Mouse (Mus musculus) embryo, embryonic 10.5 days (tissue): ENCODE measurements around the gene Kank4.
A peak's percentile ranks its signal among the peaks of the same experiment; 100 is the strongest.
"Not testable (repeated sequence)": the region's sequence is repeated elsewhere in the genome, so short reads cannot be mapped to it uniquely, and the experiment has no call there.

ENCODE experiments used
- DNase-seq: peaks from one replicate; pipeline ENCODE4 v3.0.0-alpha.2; 2015; ENCODE audit warnings: low spot score

Kank4 gene

DNA sequence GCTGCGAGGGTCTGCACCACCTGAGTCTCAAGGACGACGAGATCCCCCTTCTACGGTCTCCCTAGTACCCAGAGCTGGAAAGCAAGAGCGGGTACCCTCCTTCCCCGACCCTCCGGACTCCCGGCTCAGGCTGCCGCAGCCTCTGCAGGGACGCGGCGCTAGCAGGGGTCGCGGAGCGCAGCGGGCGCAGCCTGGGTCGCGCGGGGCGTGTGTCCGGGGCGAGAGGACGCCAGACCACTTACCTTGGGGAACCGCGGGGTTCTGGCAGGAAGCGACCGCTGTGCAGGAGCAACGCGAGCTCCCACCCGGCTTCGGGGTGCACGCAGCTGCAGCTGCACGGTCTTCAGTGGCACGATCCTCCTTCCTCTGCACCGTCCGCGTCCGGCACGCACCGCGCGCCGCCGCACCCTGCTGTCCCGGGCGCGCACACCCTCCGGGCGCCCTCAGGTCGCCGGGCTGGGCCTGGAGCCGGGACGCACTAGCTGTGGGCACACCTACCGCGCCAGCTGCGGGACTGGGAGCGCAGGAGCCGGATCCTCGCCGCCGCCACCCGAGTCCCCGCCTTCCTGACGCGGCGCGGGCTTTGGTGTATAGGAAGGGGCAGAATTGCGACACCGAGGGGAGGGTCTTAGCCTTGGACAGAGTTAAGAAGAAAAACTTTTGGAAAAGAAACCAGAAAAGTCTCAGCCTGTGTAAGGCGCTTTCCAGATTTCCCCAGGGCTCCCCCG, at the start of gene Kank4:
Kank4 (minus strand) TSS at position 354 of the 728 bp plus-strand sequence.
- peak; percentile 71 for DNase-seq

DNA sequence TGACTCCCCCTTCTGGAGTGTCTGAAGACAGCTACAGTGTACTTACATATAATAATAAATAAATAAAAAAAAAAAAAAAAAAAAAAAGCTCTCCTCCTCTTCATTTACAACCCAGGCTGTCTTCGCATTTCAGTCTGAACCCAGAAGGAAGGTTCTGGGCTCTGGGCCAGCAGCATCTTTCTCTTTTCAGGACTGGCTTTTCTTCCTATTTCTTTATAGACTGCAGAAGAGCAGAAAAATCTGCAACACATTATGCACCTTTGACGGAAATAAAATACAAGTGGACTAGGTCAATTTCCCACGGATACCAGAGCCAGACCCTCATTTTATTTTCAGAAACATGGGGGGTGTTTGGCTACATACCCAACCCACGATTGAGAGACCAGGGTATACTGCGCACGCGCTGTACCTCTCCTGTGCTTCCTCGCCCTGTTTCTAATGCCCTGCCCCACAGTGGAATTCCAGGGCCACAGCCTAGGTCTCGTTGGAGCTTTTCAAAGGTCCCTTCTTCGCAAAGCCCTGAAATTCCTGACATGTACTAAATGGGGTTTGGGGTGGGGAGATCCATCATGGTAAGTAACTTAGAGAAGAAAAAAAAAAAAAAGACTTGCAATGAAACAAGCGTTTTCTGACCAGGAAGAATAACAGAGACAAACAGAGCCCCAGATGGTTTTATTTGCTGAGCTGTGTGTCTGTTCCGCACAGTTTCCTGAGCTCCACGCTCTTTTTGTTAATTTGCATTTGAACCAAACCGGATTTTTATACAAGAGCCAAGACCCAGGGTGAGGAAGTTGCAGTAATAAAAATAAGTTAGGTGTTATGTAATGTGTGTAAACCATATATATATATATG, 48.3 kb upstream of the Kank4 start:
- DNase-seq: no peak

DNA sequence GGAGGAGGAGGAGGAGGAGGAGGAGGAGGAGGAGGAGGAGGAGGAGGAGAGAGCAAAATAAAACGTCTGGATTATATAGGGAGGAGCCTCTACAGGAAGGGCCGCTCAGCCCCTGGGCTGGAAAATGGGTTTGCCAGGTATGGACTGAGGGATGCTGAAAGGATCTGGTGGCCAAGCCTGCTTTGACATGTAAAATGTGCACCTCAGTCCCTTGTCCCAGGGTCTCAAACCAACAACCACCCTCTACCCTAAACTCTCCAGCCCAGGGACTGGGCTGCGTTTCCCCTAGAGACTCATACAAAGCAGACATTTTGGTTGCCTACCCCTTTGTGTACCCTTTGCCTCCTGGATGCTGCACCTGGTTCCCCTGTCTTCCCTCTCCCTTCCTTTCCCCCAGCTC, 47.2 kb upstream of the Kank4 start:
- DNase-seq: no peak

- DNase-seq: no peak
These were observed 46.8 kb upstream of the Kank4 start for GRCm38 (mm10) chr4:98864094-98864493.

- DNase-seq: no peak
These were observed 46.1 kb upstream of the Kank4 start for GRCm38 (mm10) chr4:98863451-98863850.

GRCm38 (mm10) chr4:98858151-98858855, 41.0 kb upstream of the Kank4 start:
- no peak for DNase-seq

DNA sequence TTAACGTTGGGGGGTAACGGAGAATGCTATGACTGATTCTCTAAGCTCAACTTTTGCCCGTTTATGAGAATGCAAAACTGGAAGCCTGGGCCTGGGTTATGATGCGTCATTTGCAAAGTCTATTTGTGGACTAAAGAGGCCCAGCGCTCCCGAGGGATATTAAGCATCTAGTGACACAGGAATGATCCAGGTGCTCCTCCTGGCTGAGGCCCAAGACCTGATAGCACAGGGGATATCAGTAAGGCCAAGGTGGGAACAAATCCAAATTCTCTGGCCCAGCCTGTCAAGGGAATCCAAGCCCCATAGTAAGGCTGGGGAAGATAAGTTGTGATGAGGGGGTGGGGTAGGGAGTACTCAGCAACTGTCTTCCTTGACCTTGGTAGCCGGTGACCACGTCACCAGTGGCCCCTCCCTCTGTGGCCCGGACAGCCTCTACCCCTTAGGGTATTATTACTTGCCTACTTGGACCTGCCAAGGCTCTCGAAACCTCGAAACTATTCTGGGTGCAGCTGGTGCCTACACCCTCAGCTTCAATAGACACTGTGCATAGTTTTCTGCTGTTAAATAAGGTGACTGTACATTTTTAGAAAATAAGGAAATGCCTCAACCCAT, 39.8 kb upstream of the Kank4 start:
- no peak for DNase-seq

- DNase-seq: no peak
These were observed 36.6 kb upstream of the Kank4 start for GRCm38 (mm10) chr4:98853926-98854325.

- not testable (repeated sequence) for DNase-seq
These were observed 33.1 kb upstream of the Kank4 start for GRCm38 (mm10) chr4:98850485-98850884.

- no peak for DNase-seq
These were observed 30.0 kb upstream of the Kank4 start for GRCm38 (mm10) chr4:98847120-98847885.

DNA sequence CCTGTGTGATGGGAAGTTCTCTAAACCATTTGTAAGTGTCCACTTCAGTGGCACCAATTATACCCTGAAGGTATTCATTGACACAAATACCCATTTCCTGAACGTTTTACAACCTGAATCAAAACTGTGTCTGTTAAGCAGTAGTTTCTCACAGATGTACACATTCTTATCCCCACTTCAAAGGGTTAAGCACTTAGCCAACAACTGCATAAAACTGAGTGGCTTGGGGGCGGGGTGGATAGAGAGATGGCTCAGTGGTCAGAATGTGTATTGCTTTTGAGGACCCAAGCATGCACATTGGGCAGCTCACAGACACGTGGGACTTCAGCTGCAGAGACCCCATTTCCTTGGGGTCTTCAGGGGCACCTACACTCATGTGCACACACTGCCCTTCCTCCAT, 29.1 kb upstream of the Kank4 start:
- DNase-seq: no peak

DNA sequence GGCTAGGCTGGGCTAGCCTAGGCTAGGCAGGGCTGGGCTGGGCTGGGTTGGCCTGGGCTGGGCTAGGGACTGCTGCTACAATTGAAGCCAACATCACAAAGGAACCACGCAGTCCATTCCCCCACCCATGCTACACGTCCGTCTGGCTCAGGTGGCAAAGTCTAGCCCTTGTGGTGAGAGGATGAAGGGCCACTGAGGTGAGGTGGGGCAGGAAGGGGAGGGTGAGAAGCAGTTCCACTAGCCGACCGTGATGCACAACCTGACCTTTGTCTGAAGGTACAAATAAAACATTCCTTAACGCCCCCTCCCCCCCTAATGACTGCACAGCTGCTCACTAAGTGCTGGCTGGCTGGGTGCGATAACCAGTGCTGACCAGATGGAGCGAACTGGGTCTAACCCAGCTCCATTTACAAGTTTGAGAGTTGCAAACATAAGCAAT, 28.4 kb upstream of the Kank4 start:
- no peak for DNase-seq

DNA sequence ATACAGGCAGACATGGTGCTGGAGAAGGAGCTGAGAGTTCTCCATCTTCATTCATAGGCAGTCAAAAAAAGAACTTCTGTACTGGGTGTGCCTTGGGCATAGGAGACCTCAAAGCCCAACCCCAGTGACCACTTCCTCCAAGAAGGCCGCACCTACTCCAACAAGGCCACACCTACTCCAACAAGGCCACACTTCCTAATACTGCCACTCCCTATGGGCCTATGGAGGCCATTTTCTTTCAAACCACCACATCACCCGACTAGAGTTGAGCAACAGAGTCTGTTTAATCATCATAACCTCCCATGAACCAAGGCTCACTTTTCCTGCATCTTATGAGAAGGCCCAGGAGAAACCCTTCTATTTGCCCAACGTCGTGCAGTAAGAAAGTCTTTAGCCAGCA, 27.9 kb upstream of the Kank4 start:
- DNase-seq: no peak

- no peak for DNase-seq
These were observed 26.7 kb upstream of the Kank4 start for GRCm38 (mm10) chr4:98843906-98844597.

GRCm38 (mm10) chr4:98841251-98841650, 23.9 kb upstream of the Kank4 start:
- DNase-seq: not testable (repeated sequence)

GRCm38 (mm10) chr4:98840526-98840925, 23.2 kb upstream of the Kank4 start:
- peak; percentile 59 for DNase-seq

GRCm38 (mm10) chr4:98838913-98839312, 21.6 kb upstream of the Kank4 start:
- DNase-seq: no peak

DNA sequence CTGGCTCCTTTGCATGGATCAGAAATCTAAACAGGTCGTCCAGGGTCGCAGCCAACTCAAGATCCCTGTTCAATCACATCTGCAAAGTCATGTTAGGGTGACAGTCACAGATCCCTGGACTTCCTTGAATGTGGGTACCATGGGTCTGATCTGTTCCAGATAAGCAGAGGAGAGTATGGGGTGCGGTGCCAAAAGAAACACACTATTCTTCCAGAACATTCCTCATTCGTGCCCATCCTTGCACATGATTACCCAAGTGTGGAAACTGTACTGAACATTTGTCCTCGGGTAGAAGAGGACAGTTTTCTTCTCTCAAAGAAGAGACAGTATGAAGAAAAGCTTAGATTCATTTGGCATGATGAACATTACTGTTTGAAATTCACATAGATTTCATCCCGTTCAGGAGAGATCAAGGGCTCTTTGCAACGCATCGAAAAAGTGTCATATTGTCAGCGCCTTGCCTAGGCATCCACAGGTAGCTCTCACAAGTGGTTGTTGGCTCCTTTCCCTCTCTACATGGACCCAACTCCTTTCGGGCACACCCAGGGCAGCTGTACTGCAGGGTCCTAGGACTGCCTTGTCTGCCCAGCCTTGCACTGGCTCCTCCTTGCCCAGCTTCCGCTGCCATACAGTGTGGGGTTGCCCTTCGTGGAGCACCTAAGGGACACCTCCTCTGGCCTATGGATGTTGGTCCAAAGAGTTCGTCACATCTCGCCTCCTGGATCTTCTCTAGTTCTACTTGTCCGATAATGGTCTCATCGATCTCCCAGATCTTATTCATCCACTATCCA, 20.6 kb upstream of the Kank4 start:
- DNase-seq: no peak

DNA sequence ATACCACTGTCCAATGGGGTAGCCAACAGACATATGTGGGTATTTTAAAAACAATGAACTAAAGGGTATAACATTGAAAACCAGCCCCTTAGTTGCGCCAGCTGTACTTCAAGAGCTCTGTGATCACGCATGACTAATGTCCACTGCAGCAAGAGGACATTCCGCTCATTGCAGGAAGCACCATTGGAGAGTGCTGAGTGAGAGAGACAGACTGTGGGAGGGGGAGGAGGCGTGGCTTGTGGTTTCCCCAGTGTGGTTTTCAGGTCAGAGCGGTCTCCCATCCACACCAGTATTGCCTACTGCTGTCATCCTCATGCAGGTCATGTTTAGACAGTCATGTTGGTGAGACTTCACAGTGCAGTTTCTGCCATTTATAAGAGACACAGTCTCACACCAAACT, 19.2 kb upstream of the Kank4 start:
- DNase-seq: no peak

DNA sequence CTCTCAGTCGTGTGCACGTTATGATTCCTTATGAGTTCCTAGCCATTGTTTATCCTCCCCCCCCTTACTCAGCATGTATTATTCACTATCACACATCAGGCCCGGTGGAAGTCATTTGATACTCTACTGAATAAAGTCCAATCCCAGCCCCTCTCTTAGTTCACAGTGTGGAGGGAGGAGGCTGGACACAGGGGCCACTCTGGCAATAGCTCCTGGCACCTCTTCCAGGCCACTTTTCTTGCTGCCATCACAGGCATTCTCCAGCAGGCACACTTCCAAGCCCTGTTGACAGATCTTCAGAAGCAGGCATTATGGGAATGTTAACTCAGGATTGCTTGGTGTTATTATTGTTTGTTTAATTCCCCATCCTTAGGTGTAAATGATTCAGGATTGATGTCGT, 17.4 kb upstream of the Kank4 start:
- DNase-seq: no peak
